Mouse (Mus musculus) G1E (cell line): ENCODE results near the gene Nyap2. TPM values are rescaled to one million over a fixed set of nuclear protein-coding genes. Genes with fewer than 3 reads are reported as not detected.

Source experiments
- ATAC-seq: 2 replicates; pipeline ENCODE4 v1.8.0; 2016; ENCODE audit warnings: mild to moderate bottlenecking; ENCODE audit not compliant: insufficient number of reproducible peaks, poor library complexity, low FRiP score, severe bottlenecking; ENCODE audit errors: extremely low read depth
- DNase-seq: peaks from one replicate; pipeline ENCODE4 v3.0.0; 2012; ENCODE audit warnings: low spot score
- H3K27me3 ChIP-seq: 2 replicates; pipeline ENCODE4 v1.6.1; 2012; ENCODE audit warnings: mild to moderate bottlenecking, low read length, inconsistent platforms; ENCODE audit not compliant: insufficient read depth
- H3K36me3 ChIP-seq: replicated peaks from 2 replicates; pipeline ENCODE3; 2012; ENCODE audit warnings: mild to moderate bottlenecking, inconsistent platforms
- H3K4me1 ChIP-seq: 2 replicates; pipeline ENCODE4 v1.6.1; 2012; ENCODE audit warnings: low read depth, low read length, inconsistent platforms, mixed read lengths; ENCODE audit not compliant: insufficient read depth
- H3K4me3 ChIP-seq: 2 replicates; pipeline ENCODE4 v1.5.1; 2012; ENCODE audit warnings: low read depth, mild to moderate bottlenecking, inconsistent platforms, low read length, moderate library complexity, mixed read lengths
- H3K9me3 ChIP-seq: replicated peaks from 2 replicates; pipeline ENCODE4 v1.6.1; 2012; ENCODE audit warnings: inconsistent platforms
- CTCF ChIP-seq: IDR thresholded peaks from 2 replicates; pipeline ENCODE4 v1.5.1; 2012; ENCODE audit warnings: low read depth, low read length, inconsistent platforms, mixed read lengths
- GATA1 ChIP-seq: IDR thresholded peaks from 2 replicates; pipeline ENCODE4 v1.6.1; 2012; ENCODE audit warnings: borderline replicate concordance, low read length, inconsistent platforms, mixed read lengths
- GATA2 ChIP-seq: IDR thresholded peaks from 2 replicates; pipeline ENCODE4 v1.6.1; 2012; ENCODE audit warnings: low read depth, low read length, inconsistent platforms, borderline replicate concordance
- POLR2AphosphoS5 ChIP-seq: IDR thresholded peaks from 2 replicates; pipeline ENCODE4 v1.6.1; 2012; ENCODE audit warnings: low read depth, low read length, inconsistent platforms; ENCODE audit not compliant: insufficient replicate concordance
- TAL1 ChIP-seq: conservative IDR thresholded peaks from 2 replicates; pipeline ENCODE4 v1.6.1; 2012; ENCODE audit warnings: low read depth, low read length, inconsistent platforms, mixed read lengths
- polyA plus RNA-seq: library from polyadenylated mRNA; stranded (reverse); fragments of >175 nt; gene quantifications from 2 replicates; pipeline ENCODE4 v1.2.3, GENCODE M21; 2012
- total RNA-seq, 2 experiments: library from RNA; stranded (forward) in 1 of 2; stranded (reverse) in 1 of 2; fragments of 200-1000 nt in 1 of 2; fragments of >200 nt in 1 of 2; fragmentation: Nextera tagmentation in 1 of 2; gene quantifications; 2 replicates each; pipeline ENCODE4 v1.2.3; 2014 to 2017

Nyap2 gene
- total and polyA plus RNA-seq, 3 experiments, result 0.27 TPM; not detected in 2

DNA sequence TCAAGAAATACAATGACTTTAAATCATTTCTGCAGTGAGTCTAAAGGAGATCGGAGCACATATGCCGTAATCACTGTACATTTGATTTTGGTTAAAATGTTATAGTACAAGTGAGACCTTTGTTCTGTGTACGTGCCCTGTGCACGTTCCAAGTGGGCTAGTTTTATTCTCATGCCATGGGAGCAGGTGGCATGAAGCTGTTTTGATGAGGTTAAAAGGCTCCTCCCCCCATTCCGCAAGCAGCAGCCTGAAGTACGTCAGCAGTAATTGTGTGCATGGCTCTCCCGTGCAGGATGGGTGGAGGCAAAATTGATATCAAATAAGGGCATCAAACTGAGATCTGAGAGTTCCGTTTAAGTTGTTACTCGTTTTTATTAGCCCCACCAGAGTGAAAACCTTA, 491 bp upstream of the Nyap2 start:
- H3K9me3 ChIP-seq, result peaks cover 9% of the 10 kb centered on the region
- no peaks in the 10 kb centered on the region for H3K36me3 ChIP-seq
- H3K27me3 ChIP-seq, result no peaks in the 10 kb centered on the region
- ATAC-seq (no peak), DNase-seq (no peak)
- no peaks in the 10 kb centered on the region for H3K4me1 ChIP-seq
- TF ChIP-seq TAL1, result no peak
- H3K4me3 ChIP-seq, result no peak overlapping the region

DNA sequence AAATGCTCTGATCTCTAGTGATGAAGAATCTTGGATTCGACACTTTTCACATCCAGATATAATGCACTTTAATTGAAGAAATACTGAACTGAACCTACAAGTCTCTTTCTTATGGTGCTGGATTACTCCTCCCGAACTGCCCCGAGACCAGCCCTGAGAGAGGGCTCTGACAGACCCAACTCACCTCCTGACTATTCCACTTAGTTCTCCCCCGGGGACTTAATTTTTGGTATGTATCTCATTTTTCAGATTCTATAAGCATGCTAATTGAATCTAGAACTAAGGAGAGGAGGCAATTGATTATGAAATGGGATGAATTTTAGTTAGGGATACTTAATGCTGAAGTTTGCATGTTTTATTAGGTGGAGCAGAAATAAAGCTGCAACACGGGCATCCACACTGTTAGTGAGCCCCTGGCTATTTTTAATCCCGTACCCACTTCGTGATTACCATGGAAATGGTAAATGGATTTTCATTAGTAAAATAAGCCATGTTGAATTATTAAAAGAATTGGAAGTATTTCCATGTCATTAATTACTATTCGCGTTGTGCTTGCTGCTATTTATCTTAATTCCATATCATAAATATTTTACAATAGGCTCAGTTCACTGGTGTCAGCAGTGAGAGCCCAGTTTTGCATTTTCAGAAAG, 1.0 kb downstream of the Nyap2 start:
- TF ChIP-seq GATA2, result no peak
- no peak for TF ChIP-seq GATA1
- TF ChIP-seq TAL1, result no peak
- no peak for TF ChIP-seq POLR2AphosphoS5
- TF ChIP-seq CTCF, result no peak
- DNase-seq, result no peak
- no peaks in the 10 kb centered on the region for H3K27me3 ChIP-seq
- H3K9me3 ChIP-seq, result peaks cover 9% of the 10 kb centered on the region
- H3K36me3 ChIP-seq, result no peaks in the 10 kb centered on the region
- H3K4me3 ChIP-seq, result no peak overlapping the region
- no peaks in the 10 kb centered on the region for H3K4me1 ChIP-seq
- ATAC-seq, result no peak

DNA sequence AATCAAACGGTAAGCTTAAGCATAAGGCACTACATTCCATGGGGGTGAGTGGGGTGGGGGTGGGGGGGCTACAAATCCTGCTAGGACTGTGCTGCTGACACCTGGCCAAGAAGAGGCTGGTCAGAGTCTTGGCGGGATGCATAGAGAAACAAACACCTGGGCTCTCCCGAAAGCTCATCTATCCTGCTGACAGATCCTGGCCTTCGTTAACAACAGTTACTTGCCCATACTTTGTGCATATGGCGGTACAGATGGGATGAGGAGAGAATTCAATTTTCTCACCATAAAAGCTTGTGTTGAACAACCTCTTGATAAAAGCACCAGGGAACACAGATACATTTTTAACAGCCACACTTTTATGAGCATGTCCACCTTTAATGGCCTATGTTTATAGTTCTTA, 10.7 kb downstream of the Nyap2 start:
- Histone ChIP-seq H3K4me3 (no peak overlapping the region), H3K9me3 (peaks cover 11% of the 10 kb centered on the region), H3K36me3 (no peaks in the 10 kb centered on the region), H3K27me3 (no peaks in the 10 kb centered on the region), H3K4me1 (no peaks in the 10 kb centered on the region)
- TF ChIP-seq GATA2 (no peak), TAL1 (no peak), GATA1 (no peak), POLR2AphosphoS5 (no peak), CTCF (no peak)
- no peak for DNase-seq
- no peak for ATAC-seq

GRCm38 (mm10) chr1:81090400-81090799, 13.7 kb downstream of the Nyap2 start:
- no peak overlapping the region for H3K4me3 ChIP-seq
- DNase-seq (no peak), ATAC-seq (no peak)
- no peaks in the 10 kb centered on the region for H3K36me3 ChIP-seq
- H3K9me3 ChIP-seq, result peaks cover 12% of the 10 kb centered on the region
- TF ChIP-seq CTCF, result no peak
- no peak for TF ChIP-seq TAL1
- TF ChIP-seq GATA2, result no peak
- no peak for TF ChIP-seq POLR2AphosphoS5
- no peak for TF ChIP-seq GATA1
- H3K27me3 ChIP-seq, result no peaks in the 10 kb centered on the region
- H3K4me1 ChIP-seq, result no peaks in the 10 kb centered on the region

- no peaks in the 10 kb centered on the region for H3K27me3 ChIP-seq
- ATAC-seq, result no peak
- no peak for TF ChIP-seq GATA1
- TF ChIP-seq POLR2AphosphoS5, result no peak
- H3K36me3 ChIP-seq, result no peaks in the 10 kb centered on the region
- no peak overlapping the region for H3K4me3 ChIP-seq
- DNase-seq, result no peak
- no peaks in the 10 kb centered on the region for H3K4me1 ChIP-seq
- peaks cover 8% of the 10 kb centered on the region for H3K9me3 ChIP-seq
These were observed 14.2 kb downstream of the Nyap2 start for GRCm38 (mm10) chr1:81090979-81091378.

GRCm38 (mm10) chr1:81092056-81092455, 15.3 kb downstream of the Nyap2 start:
- Histone ChIP-seq H3K4me3 (no peak overlapping the region), H3K27me3 (no peaks in the 10 kb centered on the region), H3K36me3 (no peaks in the 10 kb centered on the region), H3K4me1 (no peaks in the 10 kb centered on the region), H3K9me3 (peaks cover 7% of the 10 kb centered on the region)
- DNase-seq (no peak), ATAC-seq (no peak)
- TF ChIP-seq GATA2 (no peak), GATA1 (no peak), POLR2AphosphoS5 (no peak), CTCF (no peak), TAL1 (no peak)

- H3K36me3 ChIP-seq, result no peaks in the 10 kb centered on the region
- ATAC-seq (no peak), DNase-seq (no peak)
- no peak overlapping the region for H3K4me3 ChIP-seq
- H3K27me3 ChIP-seq, result no peaks in the 10 kb centered on the region
- 0 out of 2 replicates have a peak, but pooled peaks cover 2% of the 10 kb centered on the region for H3K9me3 ChIP-seq
- H3K4me1 ChIP-seq, result no peaks in the 10 kb centered on the region
- TF ChIP-seq TAL1 (no peak), GATA2 (no peak), POLR2AphosphoS5 (no peak), GATA1 (no peak), CTCF (no peak)
These were observed 16.1 kb downstream of the Nyap2 start for GRCm38 (mm10) chr1:81092886-81093285.
